Mouse (Mus musculus) erythroblast, embryonic 14.5 days (primary cell): ENCODE results near the gene Fance.

Experiments used
- GATA1 ChIP-seq: IDR thresholded peaks from 2 replicates; pipeline ENCODE4 v1.6.1; 2012; ENCODE audit warnings: low read length, inconsistent platforms, mixed read lengths
- TAL1 ChIP-seq: IDR thresholded peaks from 3 replicates; pipeline ENCODE4 v1.6.1; 2012; ENCODE audit warnings: low read length, inconsistent platforms, mixed read lengths

GRCm38 (mm10) chr17:28300850-28301249 is 12.5 kb upstream of the Fance start:
- TF ChIP-seq GATA1 (no peak), TAL1 (no peak)
